Mouse (Mus musculus) thymus, adult 2 months (tissue): ENCODE measurements around the gene Pqlc3.

Source experiments
- CTCF ChIP-seq: fragments of 200-500 bp; IDR thresholded peaks from 2 replicates; pipeline ENCODE4 v1.5.1; 2012; ENCODE audit warnings: mild to moderate bottlenecking, control low read depth, low read length, moderate library complexity, borderline replicate concordance; ENCODE audit not compliant: control insufficient read depth, poor library complexity, insufficient read depth; ENCODE audit errors: extremely low read depth
- POLR2A ChIP-seq: fragments of 200-500 bp; IDR thresholded peaks from 2 replicates; pipeline ENCODE4 v1.6.1; 2012; ENCODE audit warnings: mild to moderate bottlenecking, low read length, control low read depth, moderate library complexity; ENCODE audit not compliant: control insufficient read depth, poor library complexity, insufficient read depth; ENCODE audit errors: extremely low read depth

- TF ChIP-seq CTCF (no peak), POLR2A (no peak)
Measured at GRCm38 (mm10) chr12:16996886-16997462, 3.2 kb downstream of the Pqlc3 start.
